In the genomic region with DNA sequence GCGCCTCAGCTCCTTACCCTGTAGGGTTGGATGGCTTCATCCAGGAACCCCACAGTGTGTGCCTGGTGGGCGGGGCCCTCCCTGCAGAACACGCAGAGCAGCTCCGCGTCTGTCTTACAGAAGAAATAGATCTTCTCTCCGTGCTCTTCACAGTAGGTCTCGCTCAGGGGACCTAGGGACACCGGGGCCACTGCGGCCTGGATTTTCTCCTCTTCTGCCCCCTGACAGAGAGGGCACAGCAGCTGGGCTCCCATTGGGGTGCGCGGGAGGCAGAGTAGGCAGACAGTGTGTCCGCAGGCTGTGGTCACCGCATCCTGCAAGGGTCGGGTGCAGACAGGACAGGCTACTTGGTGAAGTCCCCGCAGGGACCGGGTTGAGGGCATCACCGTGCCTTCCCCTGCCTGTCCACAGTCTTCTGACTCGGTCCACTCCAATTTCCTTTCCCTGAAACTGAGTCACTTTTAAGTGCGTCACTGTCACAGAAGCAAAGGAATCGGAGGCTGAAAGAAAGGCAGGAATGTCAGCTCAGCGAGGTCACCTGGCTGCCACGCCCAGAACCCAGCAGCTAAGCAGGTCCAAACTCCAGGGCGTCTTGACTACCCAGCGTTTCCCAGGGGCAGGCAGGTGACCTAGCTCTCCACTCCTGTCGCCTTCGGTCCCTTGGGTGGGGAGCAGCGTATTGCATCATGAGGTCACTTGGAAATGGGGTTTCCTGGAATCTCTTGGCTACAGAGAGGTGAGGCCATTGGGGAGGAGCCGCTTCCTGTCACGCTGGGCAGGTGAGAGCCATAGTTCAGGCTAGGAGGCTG, we compare ENCODE assay signal across 8 mouse cellular contexts. TPM values are rescaled to one million over a fixed set of nuclear protein-coding genes. Genes with fewer than 3 reads are reported as not detected.
A peak's percentile ranks its signal among the peaks of the same experiment; 100 is the strongest.
DNase-seq lines count a peak whose midpoint lies in the region; ATAC-seq lines count a peak whose summit lies in the region.

A gene (minus strand): TSS at position 492 of the 809 bp plus-strand sequence.

- H3K9me3 ChIP-seq in heart, embryonic 13.5 days: no peaks in the 10 kb centered on the region
- H3K9me3 ChIP-seq in kidney, embryonic 15.5 days (replicated peaks): no peaks in the 10 kb centered on the region
- H3K9me3 ChIP-seq in midbrain, embryonic 15.5 days: no peaks in the 10 kb centered on the region

- H3K9ac ChIP-seq in heart, embryonic 13.5 days: peak within 1 kb of the TSS; percentile 56; the same call in 1 of the 2 replicates
- no peak within 1 kb of the TSS for H3K9ac ChIP-seq in kidney, embryonic 15.5 days
- peak within 1 kb of the TSS; percentile 29; the same call in 1 of the 2 replicates for H3K9ac ChIP-seq in midbrain, embryonic 15.5 days

- ATAC-seq in heart, embryonic 13.5 days (ENCODE audit: extremely low read depth, insufficient number of reproducible peaks, low FRiP score, low TSS enrichment): peak; percentile 42; the same call in 1 of the 2 replicates
- peak; percentile 34 for ATAC-seq in erythroblast, adult 5-6 weeks (replicated peaks; ENCODE audit: low FRiP score, poor library complexity, severe bottlenecking)
- no peak; the same call in 1 of the 2 replicates for ATAC-seq in kidney, embryonic 15.5 days (replicated peaks; ENCODE audit: low FRiP score)
- ATAC-seq in midbrain, embryonic 15.5 days (replicated peaks): peak; percentile 55

- H3K27me3 ChIP-seq in heart, embryonic 13.5 days (replicated peaks): peaks cover 62% of the 10 kb centered on the region
- peaks cover 46% of the 10 kb centered on the region for H3K27me3 ChIP-seq in kidney, embryonic 15.5 days
- peaks cover 7% of the 10 kb centered on the region; the same call in 1 of the 2 replicates for H3K27me3 ChIP-seq in midbrain, embryonic 15.5 days (replicated peaks)

- peaks cover 8% of the 10 kb centered on the region; the same call in 1 of the 2 replicates for H3K4me1 ChIP-seq in heart, embryonic 13.5 days
- H3K4me1 ChIP-seq in kidney, embryonic 15.5 days: peaks cover 7% of the 10 kb centered on the region; the same call in 1 of the 2 replicates
- H3K4me1 ChIP-seq in midbrain, embryonic 15.5 days: peaks cover 8% of the 10 kb centered on the region

- no peak within 1 kb of the TSS for H3K27ac ChIP-seq in heart, embryonic 13.5 days (replicated peaks)
- H3K27ac ChIP-seq in kidney, embryonic 15.5 days: no peak within 1 kb of the TSS
- no peak within 1 kb of the TSS for H3K27ac ChIP-seq in midbrain, embryonic 15.5 days

- H3K4me3 ChIP-seq in heart, embryonic 13.5 days: peak within 1 kb of the TSS; percentile 35
- H3K4me3 ChIP-seq in kidney, embryonic 15.5 days (replicated peaks): peak within 1 kb of the TSS; percentile 18
- peak within 1 kb of the TSS; percentile 32 for H3K4me3 ChIP-seq in midbrain, embryonic 15.5 days

- WGBS in heart, embryonic 13.5 days: 11% methylated on average over 29 of the region's 29 CpGs
- whole genome bisulfite sequencing in kidney, embryonic 15.5 days: 11% methylated on average over 29 of the region's 29 CpGs
- 13% methylated on average over 29 of the region's 29 CpGs for WGBS in midbrain, embryonic 15.5 days

- H3K36me3 ChIP-seq in heart, embryonic 13.5 days: no peaks in the 10 kb centered on the region
- no peaks in the 10 kb centered on the region for H3K36me3 ChIP-seq in kidney, embryonic 15.5 days
- H3K36me3 ChIP-seq in midbrain, embryonic 15.5 days (replicated peaks): no peaks in the 10 kb centered on the region

- DNase-seq in heart, adult 8-10 months (ENCODE audit: low spot score): no peak
- no peak for DNase-seq in thymus, postnatal 0 days (ENCODE audit: low spot score)
- no peak for DNase-seq in natural killer cell, adult 2 months (ENCODE audit: low spot score in 2 of 2)
- no peak for DNase-seq in thymus, postnatal 4 days

- peak within 1 kb of the TSS; percentile 64 for H3K4me2 ChIP-seq in heart, embryonic 13.5 days
- peak within 1 kb of the TSS; percentile 47 for H3K4me2 ChIP-seq in kidney, embryonic 15.5 days
- peak within 1 kb of the TSS; percentile 56 for H3K4me2 ChIP-seq in midbrain, embryonic 15.5 days

RNA-seq across cellular contexts. Expression of the gene that starts here (rescaled TPM):
- 0.23 TPM in 2 replicates for polyA plus RNA-seq in heart, embryonic 13.5 days (2015; fragmentation: Nextera tagmentation; extraction: Ambion mirVana)
- not detected for total RNA-seq in heart, adult 8-10 months (2022)
- total RNA-seq in erythroblast, adult 5-6 weeks (2015; ENCODE audit: low replicate concordance): not detected in 2 replicates
- 0.70 and 2.5 TPM in 2 replicates for total RNA-seq in erythroblast, adult 5-6 weeks (2017; ENCODE audit: low replicate concordance)
- 0.17 and 0.22 TPM in 2 replicates for polyA plus RNA-seq in kidney, embryonic 15.5 days (2015; fragmentation: Nextera tagmentation; extraction: Ambion mirVana)
- 0.79 and 1.2 TPM in 2 replicates for polyA plus RNA-seq in midbrain, embryonic 15.5 days (2015; fragmentation: Nextera tagmentation; extraction: Ambion mirVana)
- polyA plus RNA-seq in thymus, postnatal 0 days (2015; fragmentation: Nextera tagmentation; extraction: Ambion mirVana): 0.08 and 0.09 TPM in 2 replicates

Comparison
In these comparisons a context has a peak if more than half of its experiments do, and no peak if none do; other contexts are left out.
1. Peak in ATAC-seq, H3K4me3 ChIP-seq, H3K9ac ChIP-seq and H3K4me2 ChIP-seq in heart, embryonic 13.5 days; RNA of the gene not detected or under 1 TPM.